Mouse (Mus musculus) spleen, adult 18-20 months (tissue): ENCODE results near the gene Tmem123.

Source experiments
- DNase-seq, 2 experiments: peaks; one replicate each; pipeline ENCODE4 v3.0.0; 2022; ENCODE audit warnings: mixed read lengths in 2 of 2

Gene Tmem123

GRCm38 (mm10) chr9:7775986-7776385 is 12.1 kb downstream of the Tmem123 start:
- no peak for DNase-seq

- no peak for DNase-seq
These were observed 13.1 kb downstream of the Tmem123 start for GRCm38 (mm10) chr9:7776940-7777339.

GRCm38 (mm10) chr9:7777652-7778051 is 13.8 kb downstream of the Tmem123 start:
- no peak for DNase-seq

- DNase-seq = no peak
These were observed 14.9 kb downstream of the Tmem123 start for GRCm38 (mm10) chr9:7778771-7779170.

- no peak for DNase-seq
These were observed 15.9 kb downstream of the Tmem123 start for GRCm38 (mm10) chr9:7779786-7780185.

- DNase-seq = peak; percentile 54 to 59
These were observed 16.7 kb downstream of the Tmem123 start for GRCm38 (mm10) chr9:7780250-7781150.

- peak in 1 of 2 experiments; percentile 19 for DNase-seq
These were observed 20.2 kb downstream of the Tmem123 start for GRCm38 (mm10) chr9:7783823-7784614.

GRCm38 (mm10) chr9:7784615-7785012 is 20.8 kb downstream of the Tmem123 start:
- DNase-seq = no peak

- no peak for DNase-seq
These were observed 21.6 kb downstream of the Tmem123 start for GRCm38 (mm10) chr9:7785396-7785795.

- DNase-seq = no peak
These were observed 22.2 kb downstream of the Tmem123 start for GRCm38 (mm10) chr9:7786086-7786485.

- no peak for DNase-seq
These were observed 24.6 kb downstream of the Tmem123 start for GRCm38 (mm10) chr9:7788411-7788810.

- no peak for DNase-seq
These were observed 26.1 kb downstream of the Tmem123 start for GRCm38 (mm10) chr9:7789764-7790575.

GRCm38 (mm10) chr9:7790580-7791084 is 26.8 kb downstream of the Tmem123 start:
- no peak for DNase-seq

- DNase-seq = no peak
These were observed 29.7 kb downstream of the Tmem123 start for GRCm38 (mm10) chr9:7793561-7793960.

- DNase-seq = no peak
These were observed 31.7 kb downstream of the Tmem123 start for GRCm38 (mm10) chr9:7795581-7795980.

- no peak for DNase-seq
These were observed 32.5 kb downstream of the Tmem123 start for GRCm38 (mm10) chr9:7796129-7796864.

- DNase-seq = no peak
These were observed 33.7 kb downstream of the Tmem123 start for GRCm38 (mm10) chr9:7797542-7797941.

- DNase-seq = no peak
These were observed 34.7 kb downstream of the Tmem123 start for GRCm38 (mm10) chr9:7798555-7798954.

- DNase-seq = no peak
These were observed 41.3 kb downstream of the Tmem123 start for GRCm38 (mm10) chr9:7805101-7805506.

GRCm38 (mm10) chr9:7822758-7823157 is 58.9 kb downstream of the Tmem123 start:
- DNase-seq = no peak

GRCm38 (mm10) chr9:7824916-7825315 is 61.1 kb downstream of the Tmem123 start:
- no peak for DNase-seq

GRCm38 (mm10) chr9:7828706-7829105 is 64.9 kb downstream of the Tmem123 start:
- no peak for DNase-seq
